Mouse (Mus musculus): ENCODE data around the gene Hsh2d. TPM values are rescaled to one million over a fixed set of nuclear protein-coding genes. Genes with fewer than 3 reads are reported as not detected.

Gene Hsh2d
- 0.29 TPM for polyA plus RNA-seq (2014; fragmentation: Illumina TruSeq; extraction: RNeasy Lipid Tissue Mini Kit (QIAGEN cat#74804); ENCODE audit: low read depth, low replicate concordance)

DNA sequence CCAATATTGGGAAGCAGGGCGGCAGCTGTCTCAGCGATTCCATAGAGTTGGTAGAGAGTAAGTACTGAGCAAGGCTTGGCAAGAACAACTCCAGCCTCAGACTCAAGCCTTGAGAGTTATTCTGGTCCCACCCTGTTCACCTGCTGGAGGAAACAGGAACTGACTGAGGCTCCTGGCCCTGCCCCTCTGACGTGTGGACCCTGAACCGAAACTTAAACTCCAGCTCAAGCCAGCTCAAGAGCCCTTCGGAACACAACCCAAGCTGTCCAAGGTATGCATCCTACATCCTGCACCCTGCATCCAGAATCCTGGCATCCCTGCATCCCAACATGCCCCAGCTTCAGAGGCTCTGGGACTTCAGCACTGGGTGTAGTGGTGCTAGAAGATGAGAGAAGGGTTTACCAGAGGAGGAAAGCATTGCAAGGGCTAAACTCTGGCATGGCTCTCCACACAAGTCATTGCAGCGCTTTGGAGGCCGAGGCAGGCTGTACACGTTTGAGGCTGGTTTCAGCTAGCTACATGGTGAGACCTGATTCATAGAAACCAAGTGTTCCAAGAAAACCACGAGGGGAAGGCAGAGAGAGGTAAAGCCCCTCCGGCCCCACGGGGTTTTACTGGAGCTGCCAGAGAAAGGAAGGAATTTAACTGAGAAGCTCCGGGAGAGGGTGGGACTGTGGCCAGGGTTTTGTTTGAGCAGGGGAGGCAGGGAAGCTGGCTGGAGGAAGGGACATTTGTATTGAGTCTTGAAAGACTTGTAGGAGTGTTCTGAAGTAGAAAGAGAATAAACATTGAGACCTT is at the start of gene Hsh2d:
Gene Hsh2d (plus strand): TSS at position 222 of the 798 bp plus-strand sequence.

DNA sequence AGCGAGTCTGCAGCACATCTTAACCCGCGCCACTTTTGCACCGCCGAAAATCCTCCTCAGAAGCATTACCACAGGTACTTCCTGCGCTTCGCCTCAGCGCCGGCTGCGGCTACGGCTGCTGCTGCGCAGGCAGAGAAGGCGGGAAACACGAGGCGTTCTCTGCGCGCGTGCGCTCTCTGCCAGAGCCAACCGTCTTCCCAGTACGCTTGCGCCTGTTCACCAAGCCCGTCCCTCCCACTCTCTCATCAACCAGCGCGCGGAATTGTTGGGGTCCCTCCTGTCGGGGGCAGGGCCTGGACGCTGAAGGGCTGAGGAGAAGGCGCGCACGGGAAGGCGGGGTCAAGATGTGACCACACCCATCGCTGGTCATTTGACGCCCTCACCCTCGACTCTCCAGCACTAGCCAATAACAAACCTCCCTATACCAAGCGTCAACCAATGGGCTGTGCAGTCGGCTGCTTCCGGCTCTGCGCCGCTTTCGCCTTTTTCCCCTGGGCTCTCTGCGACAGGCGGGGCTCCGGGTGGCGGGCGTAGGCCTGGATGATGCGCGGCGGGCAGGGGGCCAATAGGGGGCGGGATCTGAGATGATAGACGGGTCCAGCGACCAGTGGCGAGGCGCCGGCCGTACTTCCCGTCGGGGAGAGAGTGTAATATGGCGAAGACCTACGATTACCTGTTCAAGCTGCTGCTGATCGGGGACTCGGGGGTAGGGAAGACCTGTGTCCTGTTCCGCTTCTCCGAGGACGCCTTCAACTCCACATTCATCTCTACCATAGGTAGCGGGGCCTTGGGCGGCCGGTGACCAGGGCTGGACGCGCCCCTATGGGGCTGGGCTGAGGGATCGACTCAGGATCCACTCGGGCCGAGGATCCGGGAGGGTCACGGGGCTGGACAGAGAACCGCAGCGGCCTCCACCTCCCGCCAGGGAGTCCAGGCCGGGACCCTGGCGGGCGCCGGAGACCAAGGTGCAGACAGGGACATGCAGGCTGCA is 28.4 kb upstream of the Hsh2d start, which contains the start of gene Rab8a:
Gene Rab8a (plus strand): TSS at position 494 of the 991 bp plus-strand sequence.

DNA sequence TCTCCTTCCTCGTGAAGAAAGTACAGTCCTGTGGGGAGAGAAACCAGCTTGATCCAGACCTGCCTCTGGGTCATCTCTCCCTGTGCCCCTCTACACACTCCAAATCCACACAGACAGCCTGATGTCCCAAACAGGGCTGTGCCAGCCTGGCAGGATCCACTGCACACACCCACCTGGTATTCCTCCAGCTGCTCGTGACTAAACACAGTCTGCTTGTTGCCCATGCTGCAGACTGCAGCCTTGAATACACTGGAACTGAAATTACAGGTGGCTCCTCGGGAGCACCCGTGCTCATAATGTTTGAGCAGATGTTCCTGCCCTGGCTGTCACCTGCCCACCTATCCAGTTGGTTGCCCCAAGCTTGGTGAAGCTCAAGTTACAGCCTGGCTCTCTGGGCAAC is 23.3 kb downstream of the Hsh2d start, which contains the start of gene Cib3:
Gene Cib3 (minus strand): TSS at position 87 of the 400 bp plus-strand sequence.

DNA sequence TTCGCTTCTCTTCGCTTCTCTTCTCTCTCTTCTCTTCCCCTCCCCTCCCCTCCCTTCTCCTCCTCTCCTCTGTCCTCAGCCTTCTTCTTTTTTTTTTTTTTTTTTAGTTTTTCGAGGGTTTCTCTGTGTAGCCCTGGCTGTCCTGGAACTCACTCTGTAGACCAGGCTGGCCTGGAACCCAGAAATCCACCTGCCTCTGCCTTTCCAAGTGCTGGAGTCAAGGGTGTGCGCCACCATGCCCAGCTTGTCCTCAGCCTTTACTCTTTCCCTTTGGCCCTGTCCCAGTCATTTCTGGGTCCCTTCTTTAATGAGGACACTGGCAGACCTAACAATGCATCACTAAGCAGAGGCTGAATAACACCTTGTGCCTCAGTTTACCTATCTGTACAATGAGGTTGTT is 24.1 kb downstream of the Hsh2d start, which contains the start of gene Gm11034:
Gene Gm11034 (minus strand): TSS at position 101 of the 400 bp plus-strand sequence.

DNA sequence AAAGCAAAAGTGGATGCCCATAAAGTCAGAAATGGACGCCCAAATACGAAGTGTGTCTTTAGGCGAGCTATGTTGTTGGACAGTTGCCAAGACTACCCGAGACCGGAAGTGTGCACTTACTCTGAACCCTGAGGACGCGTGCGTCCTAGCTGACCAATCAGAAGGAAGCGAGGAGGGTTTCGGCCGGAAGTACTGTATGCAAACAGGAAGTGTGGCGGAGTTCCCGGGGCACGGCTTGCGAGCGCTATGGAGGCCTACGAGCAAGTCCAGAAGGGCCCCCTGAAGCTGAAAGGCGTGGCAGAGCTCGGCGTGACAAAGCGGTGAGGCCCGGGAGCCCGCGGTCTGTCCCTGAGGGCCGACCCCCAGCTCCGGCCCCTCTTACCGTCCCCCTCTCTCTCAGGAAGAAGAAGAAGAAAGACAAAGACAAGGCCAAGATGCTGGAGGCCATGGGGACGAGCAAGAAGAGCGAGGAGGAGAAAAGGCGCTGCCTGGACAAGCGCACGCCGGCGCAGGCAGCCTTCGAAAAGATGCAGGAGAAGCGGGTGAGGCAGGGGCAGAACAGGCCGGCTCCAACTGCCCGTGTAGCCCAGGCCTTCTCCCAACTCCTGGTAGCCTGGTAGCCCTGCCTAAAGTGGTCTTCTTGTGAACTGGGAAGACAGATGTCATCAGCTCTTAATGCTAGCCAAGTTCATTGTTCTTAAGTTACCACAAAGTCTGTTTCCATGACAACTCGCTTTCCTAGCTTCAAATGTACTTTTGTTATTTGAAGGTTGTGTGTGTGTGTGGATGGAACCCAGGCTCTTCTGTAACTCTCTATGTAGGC is 30.3 kb downstream of the Hsh2d start, which contains the start of gene Fam32a:
Gene Fam32a (plus strand): TSS at position 190 of the 823 bp plus-strand sequence.

DNA sequence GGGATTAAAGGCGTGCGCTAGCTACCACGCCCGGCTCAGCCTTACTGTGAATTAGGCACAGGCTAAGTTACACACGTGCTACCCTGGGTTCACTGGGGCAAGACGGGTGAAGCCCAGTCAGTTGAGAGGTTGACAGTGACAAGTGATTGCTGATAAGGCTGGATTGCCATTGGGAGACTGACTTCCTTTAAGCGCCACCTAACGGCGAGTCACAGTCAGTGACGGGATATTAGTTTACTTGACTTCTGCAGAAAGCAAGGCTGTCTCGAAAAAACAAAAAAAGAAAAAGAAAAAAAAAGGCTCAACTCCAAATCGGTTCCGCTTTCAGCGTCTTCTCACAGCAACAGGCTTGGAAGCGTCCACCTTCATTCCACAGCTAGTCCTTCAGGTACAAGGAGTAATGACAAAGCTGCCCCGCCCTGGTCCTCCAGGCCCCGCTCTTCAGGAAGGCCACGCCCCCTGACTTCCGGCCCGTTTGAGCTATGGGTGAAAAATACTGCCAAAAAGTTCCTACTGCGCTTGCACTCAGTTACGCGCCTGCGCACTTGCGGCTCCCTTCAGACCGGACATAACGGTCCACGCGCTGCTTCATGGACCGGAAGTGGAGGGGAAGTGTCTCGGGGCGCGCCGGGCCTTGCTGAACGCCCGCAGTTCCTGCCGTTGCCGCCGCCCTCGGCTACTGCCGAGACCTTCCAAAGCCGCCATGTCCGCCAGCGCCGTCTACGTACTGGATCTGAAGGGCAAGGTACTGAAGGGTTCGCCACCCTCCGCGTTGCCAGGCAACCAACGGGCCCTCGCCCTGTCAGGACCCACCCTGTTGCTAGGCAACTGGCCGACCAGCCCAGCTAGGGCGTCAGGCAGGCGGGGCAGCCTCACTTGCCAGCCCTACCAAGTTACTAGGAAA is 50.3 kb downstream of the Hsh2d start, which contains the start of gene Ap1m1:
Gene Ap1m1 (plus strand): TSS at position 520 of the 904 bp plus-strand sequence.

Other genes with a start within 250 kb of the Hsh2d start
- gene Zfp961, start 238.6 kb upstream of the Hsh2d start, polyA plus RNA-seq (2014; fragmentation: Illumina TruSeq; extraction: RNeasy Lipid Tissue Mini Kit (QIAGEN cat#74804); ENCODE audit: low read depth, low replicate concordance) = 18.2 TPM
- gene Cyp4f18, start 180.0 kb upstream of the Hsh2d start, polyA plus RNA-seq (2014; fragmentation: Illumina TruSeq; extraction: RNeasy Lipid Tissue Mini Kit (QIAGEN cat#74804); ENCODE audit: low read depth, low replicate concordance) = not detected
- not detected for gene Olfr372, start 148.4 kb upstream of the Hsh2d start, polyA plus RNA-seq (2014; fragmentation: Illumina TruSeq; extraction: RNeasy Lipid Tissue Mini Kit (QIAGEN cat#74804); ENCODE audit: low read depth, low replicate concordance)
- gene Olfr373, start 106.5 kb upstream of the Hsh2d start, polyA plus RNA-seq (2014; fragmentation: Illumina TruSeq; extraction: RNeasy Lipid Tissue Mini Kit (QIAGEN cat#74804); ENCODE audit: low read depth, low replicate concordance) = not detected
- not detected for gene Olfr374, start 82.6 kb upstream of the Hsh2d start, polyA plus RNA-seq (2014; fragmentation: Illumina TruSeq; extraction: RNeasy Lipid Tissue Mini Kit (QIAGEN cat#74804); ENCODE audit: low read depth, low replicate concordance)
- gene Tpm4, start 54.7 kb upstream of the Hsh2d start, polyA plus RNA-seq (2014; fragmentation: Illumina TruSeq; extraction: RNeasy Lipid Tissue Mini Kit (QIAGEN cat#74804); ENCODE audit: low read depth, low replicate concordance) = 24.6 TPM
- 36.1 TPM for gene Rab8a, start 28.4 kb upstream of the Hsh2d start, polyA plus RNA-seq (2014; fragmentation: Illumina TruSeq; extraction: RNeasy Lipid Tissue Mini Kit (QIAGEN cat#74804); ENCODE audit: low read depth, low replicate concordance)
- 0.31 TPM for gene Cib3, start 23.2 kb downstream of the Hsh2d start, polyA plus RNA-seq (2014; fragmentation: Illumina TruSeq; extraction: RNeasy Lipid Tissue Mini Kit (QIAGEN cat#74804); ENCODE audit: low read depth, low replicate concordance)
- gene Gm11034, start 24.0 kb downstream of the Hsh2d start, polyA plus RNA-seq (2014; fragmentation: Illumina TruSeq; extraction: RNeasy Lipid Tissue Mini Kit (QIAGEN cat#74804); ENCODE audit: low read depth, low replicate concordance) = not detected
- 10.3 TPM for gene Fam32a, start 30.1 kb downstream of the Hsh2d start, polyA plus RNA-seq (2014; fragmentation: Illumina TruSeq; extraction: RNeasy Lipid Tissue Mini Kit (QIAGEN cat#74804); ENCODE audit: low read depth, low replicate concordance)
- 90.0 TPM for gene Ap1m1, start 50.4 kb downstream of the Hsh2d start, polyA plus RNA-seq (2014; fragmentation: Illumina TruSeq; extraction: RNeasy Lipid Tissue Mini Kit (QIAGEN cat#74804); ENCODE audit: low read depth, low replicate concordance)
- 0.81 TPM for gene Gm10282, start 115.6 kb downstream of the Hsh2d start, polyA plus RNA-seq (2014; fragmentation: Illumina TruSeq; extraction: RNeasy Lipid Tissue Mini Kit (QIAGEN cat#74804); ENCODE audit: low read depth, low replicate concordance)
- gene Klf2, start 129.4 kb downstream of the Hsh2d start, polyA plus RNA-seq (2014; fragmentation: Illumina TruSeq; extraction: RNeasy Lipid Tissue Mini Kit (QIAGEN cat#74804); ENCODE audit: low read depth, low replicate concordance) = 5.9 TPM
- gene Eps15l1, start 231.8 kb downstream of the Hsh2d start, polyA plus RNA-seq (2014; fragmentation: Illumina TruSeq; extraction: RNeasy Lipid Tissue Mini Kit (QIAGEN cat#74804); ENCODE audit: low read depth, low replicate concordance) = 11.7 TPM